Mouse (Mus musculus): ENCODE measurements around the gene Vmac. TPM values are rescaled to one million over a fixed set of nuclear protein-coding genes. Genes with fewer than 3 reads are reported as not detected.

The Vmac gene
- total RNA-seq, 2 experiments from 2014 or later, result 5.0 to 5.2 TPM

Other genes starting within 250 kb of the Vmac start
- gene Ptprs, start 241.5 kb downstream of the Vmac start, total RNA-seq (2021), result 10 to 100 TPM; 42.2 to 52.2 TPM
- gene Znrf4, start 205.6 kb downstream of the Vmac start, total RNA-seq (2021), result not detected
- gene Gm20219, start 163.6 kb downstream of the Vmac start, total RNA-seq (2021), result under 1 TPM; 0.26 to 0.28 TPM
- 10 to 100 TPM; 40.4 to 44.0 TPM for gene Safb2, start 133.4 kb downstream of the Vmac start, total RNA-seq (2021)
- 10 to 100 TPM; 64.3 to 72.3 TPM for gene Safb, start 133.2 kb downstream of the Vmac start, total RNA-seq (2021)
- 100 to 1,000 TPM; 343 to 364 TPM for gene 2410015M20Rik, start 108.3 kb downstream of the Vmac start, total RNA-seq (2021)
- gene Rpl36, start 104.6 kb downstream of the Vmac start, total RNA-seq (2021), result 100 to 1,000 TPM; 692 to 724 TPM
- 100 to 1,000 TPM; 107 to 112 TPM for gene Lonp1, start 91.1 kb downstream of the Vmac start, total RNA-seq (2021)
- gene Catsperd, start 89.9 kb downstream of the Vmac start, total RNA-seq (2021), result not detected
- gene Ranbp3, start 44.7 kb downstream of the Vmac start, total RNA-seq (2021), result 10 to 100 TPM; 35.7 to 37.5 TPM
- gene Ndufa11, start 255 bp downstream of the Vmac start, total RNA-seq (2021), result 100 to 1,000 TPM; 913 to 934 TPM
- 10 to 100 TPM; 25.7 to 28.8 TPM for gene Nrtn, start 39.5 kb upstream of the Vmac start, total RNA-seq (2021)
- gene Dus3l, start 46.7 kb upstream of the Vmac start, total RNA-seq (2021), result 10 to 100 TPM; 18.3 to 18.8 TPM
- under 1 TPM; 0.13 to 0.22 TPM for gene Prr22, start 52.2 kb upstream of the Vmac start, total RNA-seq (2021)
- 1 to 10 TPM; 3.2 to 4.6 TPM for gene Rfx2, start 113.0 kb upstream of the Vmac start, total RNA-seq (2021)
- not detected for gene Acsbg2, start 156.4 kb upstream of the Vmac start, total RNA-seq (2021)
- not detected for gene 1700061G19Rik, start 157.5 kb upstream of the Vmac start, total RNA-seq (2021)
- gene Mllt1, start 217.4 kb upstream of the Vmac start, total RNA-seq (2021), result 10 to 100 TPM; 21.6 to 21.8 TPM

All from heart, postnatal 25 days (tissue).